Mouse (Mus musculus) stomach, postnatal 0 days (tissue): ENCODE data around the gene Myom1.

ENCODE experiments used
- CTCF ChIP-seq: IDR thresholded peaks from 2 replicates; pipeline ENCODE4 v1.5.1; 2016; ENCODE audit warnings: antibody characterized with exemption, low read depth, mild to moderate bottlenecking, moderate library complexity
- EP300 ChIP-seq: optimal IDR thresholded peaks from 2 replicates; pipeline ENCODE3; 2016; ENCODE audit warnings: antibody characterized with exemption

GRCm38 (mm10) chr17:71160244-71160995, 158.0 kb downstream of the Myom1 start:
- no peak for TF ChIP-seq CTCF
- TF ChIP-seq EP300, result no peak
